Mouse (Mus musculus): Measurements from ENCODE around the gene Acot8. TPM values are rescaled to one million over a fixed set of nuclear protein-coding genes. Genes with fewer than 3 reads are reported as not detected.

Gene Acot8
- polyA plus RNA-seq, 1 experiment = 36.5 TPM

- H3K27ac ChIP-seq (ENCODE audit: insufficient read depth, low read length) = peak overlapping the region; percentile 75
- H3K4me1 ChIP-seq (ENCODE audit: control insufficient read depth, insufficient read depth, low read length) = peaks cover 6% of the 10 kb centered on the region
- DNase-seq = no peak
- peak overlapping the region; percentile 84 for H3K4me3 ChIP-seq (replicated peaks; ENCODE audit: insufficient read depth, low read depth, low read length)
- no peaks in the 10 kb centered on the region for H3K27me3 ChIP-seq (ENCODE audit: control insufficient read depth, insufficient read depth, low read length)
- 35% methylated on average over 16 of the region's 16 CpGs for WGBS
- TF ChIP-seq POLR2A (IDR thresholded peaks at IDR 0.05; ENCODE audit: borderline replicate concordance, insufficient read depth, low read length) = no peak
- TF ChIP-seq CTCF (IDR thresholded peaks at IDR 0.05; ENCODE audit: borderline replicate concordance, insufficient read depth, low read depth, low read length) = no peak
Measured at GRCm38 (mm10) chr2:164832032-164832747, 27.5 kb upstream of the Acot8 start.

DNA sequence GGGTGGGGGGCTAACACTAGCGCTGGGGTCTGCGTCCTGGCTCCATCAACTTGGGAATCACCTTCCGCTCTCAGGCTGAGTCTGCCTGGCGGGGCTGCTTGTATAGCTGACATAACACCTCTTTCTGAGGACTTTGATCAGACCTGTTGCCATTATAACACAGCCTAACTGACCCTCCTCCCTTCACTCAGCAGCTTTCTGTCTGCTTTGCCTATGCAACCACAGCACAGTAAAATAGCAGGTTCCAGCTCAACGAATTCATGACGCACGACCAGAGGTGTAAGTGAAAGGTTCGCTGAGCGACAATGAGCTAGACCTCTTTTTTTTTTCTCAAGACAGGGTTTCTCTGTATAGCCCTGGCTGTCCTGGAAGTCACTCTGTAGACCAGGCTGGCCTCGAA, 26.3 kb upstream of the Acot8 start:
- Histone ChIP-seq H3K4me3 (replicated peaks; ENCODE audit: insufficient read depth, low read depth, low read length) (no peak overlapping the region), H3K27ac (ENCODE audit: insufficient read depth, low read length) (no peak overlapping the region), H3K27me3 (ENCODE audit: control insufficient read depth, insufficient read depth, low read length) (no peaks in the 10 kb centered on the region), H3K4me1 (ENCODE audit: control insufficient read depth, insufficient read depth, low read length) (peaks cover 7% of the 10 kb centered on the region)
- no peak for TF ChIP-seq POLR2A (IDR thresholded peaks at IDR 0.05; ENCODE audit: borderline replicate concordance, insufficient read depth, low read length)
- no peak for TF ChIP-seq CTCF (IDR thresholded peaks at IDR 0.05; ENCODE audit: borderline replicate concordance, insufficient read depth, low read depth, low read length)
- no peak for DNase-seq
- 89% methylated on average over 10 of the region's 10 CpGs for WGBS

DNA sequence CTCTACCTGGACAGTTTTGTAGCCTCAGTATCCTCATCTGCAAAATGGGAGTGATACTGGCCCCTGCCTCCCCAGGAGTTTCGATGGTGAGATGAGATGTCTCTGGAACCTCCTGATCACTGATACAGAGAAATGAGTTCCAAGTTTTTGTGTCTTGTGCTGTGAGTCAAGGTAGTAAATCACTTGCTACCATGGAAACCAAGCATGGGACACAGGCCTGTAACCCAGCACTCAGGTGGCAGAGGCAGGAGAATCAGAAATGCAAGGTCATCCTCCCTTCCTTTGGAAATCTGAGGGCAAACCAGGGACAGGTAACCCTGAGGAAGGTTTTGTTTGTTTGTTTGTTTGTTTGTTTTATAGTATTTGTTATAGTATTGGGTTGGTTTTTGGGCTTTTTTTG, 24.4 kb upstream of the Acot8 start:
- Histone ChIP-seq H3K27ac (ENCODE audit: insufficient read depth, low read length) (no peak overlapping the region), H3K4me1 (ENCODE audit: control insufficient read depth, insufficient read depth, low read length) (peaks cover 10% of the 10 kb centered on the region), H3K27me3 (ENCODE audit: control insufficient read depth, insufficient read depth, low read length) (no peaks in the 10 kb centered on the region), H3K4me3 (replicated peaks; ENCODE audit: insufficient read depth, low read depth, low read length) (no peak overlapping the region)
- 97% methylated on average over 1 of the region's 1 CpGs for WGBS
- DNase-seq = no peak
- no peak for TF ChIP-seq CTCF (IDR thresholded peaks at IDR 0.05; ENCODE audit: borderline replicate concordance, insufficient read depth, low read depth, low read length)
- no peak for TF ChIP-seq POLR2A (IDR thresholded peaks at IDR 0.05; ENCODE audit: borderline replicate concordance, insufficient read depth, low read length)

GRCm38 (mm10) chr2:164828437-164828836, 23.8 kb upstream of the Acot8 start, which contains the start of gene Spata25:
Spata25 (minus strand) TSS chr2:164828537.
- TF ChIP-seq CTCF (IDR thresholded peaks at IDR 0.05; ENCODE audit: borderline replicate concordance, insufficient read depth, low read depth, low read length) = no peak
- TF ChIP-seq POLR2A (IDR thresholded peaks at IDR 0.05; ENCODE audit: borderline replicate concordance, insufficient read depth, low read length) = no peak
- 87% methylated on average over 6 of the region's 6 CpGs for whole genome bisulfite sequencing
- no peak within 1 kb of the TSS for H3K4me3 ChIP-seq (replicated peaks; ENCODE audit: insufficient read depth, low read depth, low read length)
- H3K27me3 ChIP-seq (ENCODE audit: control insufficient read depth, insufficient read depth, low read length) = no peaks in the 10 kb centered on the region
- H3K27ac ChIP-seq (ENCODE audit: insufficient read depth, low read length) = no peak within 1 kb of the TSS
- DNase-seq = no peak
- H3K4me1 ChIP-seq (ENCODE audit: control insufficient read depth, insufficient read depth, low read length) = peaks cover 14% of the 10 kb centered on the region

DNA sequence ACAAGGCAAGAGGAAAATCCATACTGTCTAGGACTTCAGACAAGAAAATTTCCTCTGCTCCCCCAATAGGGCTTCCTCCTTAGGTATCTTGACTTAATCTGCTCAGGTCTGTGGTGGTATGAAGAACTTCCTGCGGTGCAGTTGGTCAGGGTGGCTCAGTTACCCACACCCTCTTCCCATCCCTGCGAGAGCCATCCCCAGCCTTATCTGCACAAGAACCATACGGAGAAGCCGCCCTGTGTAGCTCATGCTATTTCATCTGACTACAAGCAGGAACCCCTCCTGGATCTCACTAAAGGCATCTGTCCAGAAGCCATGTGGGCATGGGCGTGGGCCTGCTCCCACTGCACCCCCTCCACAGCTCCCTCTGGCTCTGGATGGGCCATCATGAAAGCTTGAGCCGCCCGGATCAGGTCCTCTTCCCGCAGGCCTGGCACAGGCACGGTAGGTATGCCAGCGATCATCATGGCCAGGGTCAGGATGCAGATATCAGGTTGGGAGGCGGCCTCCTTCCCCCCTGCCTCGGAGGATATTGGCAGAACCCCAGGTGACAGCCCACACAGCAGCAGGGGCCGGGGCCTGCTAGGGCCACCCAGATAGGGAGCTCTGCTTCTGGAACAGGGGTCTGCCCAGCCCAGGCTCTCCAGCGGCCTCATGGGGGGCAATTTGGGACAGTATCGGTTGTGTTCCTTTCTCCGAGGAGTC, 22.6 kb upstream of the Acot8 start:
- no peak for DNase-seq
- H3K4me3 ChIP-seq (replicated peaks; ENCODE audit: insufficient read depth, low read depth, low read length) = no peak overlapping the region
- H3K27ac ChIP-seq (ENCODE audit: insufficient read depth, low read length) = no peak overlapping the region
- peaks cover 11% of the 10 kb centered on the region for H3K4me1 ChIP-seq (ENCODE audit: control insufficient read depth, insufficient read depth, low read length)
- H3K27me3 ChIP-seq (ENCODE audit: control insufficient read depth, insufficient read depth, low read length) = no peaks in the 10 kb centered on the region
- TF ChIP-seq CTCF (IDR thresholded peaks at IDR 0.05; ENCODE audit: borderline replicate concordance, insufficient read depth, low read depth, low read length) (no peak), POLR2A (IDR thresholded peaks at IDR 0.05; ENCODE audit: borderline replicate concordance, insufficient read depth, low read length) (no peak)
- 49% methylated on average over 16 of the region's 16 CpGs for WGBS

DNA sequence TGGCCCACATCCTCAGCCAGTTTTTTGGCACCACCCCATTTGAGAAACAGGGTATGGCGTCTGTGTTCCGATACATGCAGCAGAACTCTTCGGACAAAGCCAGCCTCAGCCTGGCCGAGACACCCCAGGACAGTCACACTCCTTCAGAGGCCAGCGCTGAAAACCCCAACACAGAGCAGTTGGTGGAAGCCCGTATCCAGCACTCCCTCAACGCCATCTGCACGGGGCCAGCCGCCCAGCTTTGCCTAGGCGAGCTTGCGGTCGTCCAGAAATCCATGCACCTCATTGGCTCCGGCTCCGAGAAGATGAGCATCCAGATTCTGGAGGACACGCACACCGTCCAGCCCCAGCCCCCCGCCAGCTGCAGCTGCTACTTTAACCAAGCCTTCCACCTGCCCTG, 20.8 kb upstream of the Acot8 start:
- DNase-seq = no peak
- Histone ChIP-seq H3K4me1 (ENCODE audit: control insufficient read depth, insufficient read depth, low read length) (peaks cover 20% of the 10 kb centered on the region), H3K27ac (ENCODE audit: insufficient read depth, low read length) (no peak overlapping the region), H3K27me3 (ENCODE audit: control insufficient read depth, insufficient read depth, low read length) (no peaks in the 10 kb centered on the region), H3K4me3 (replicated peaks; ENCODE audit: insufficient read depth, low read depth, low read length) (no peak overlapping the region)
- 82% methylated on average over 17 of the region's 17 CpGs for WGBS
- no peak for TF ChIP-seq CTCF (IDR thresholded peaks at IDR 0.05; ENCODE audit: borderline replicate concordance, insufficient read depth, low read depth, low read length)
- no peak for TF ChIP-seq POLR2A (IDR thresholded peaks at IDR 0.05; ENCODE audit: borderline replicate concordance, insufficient read depth, low read length)

DNA sequence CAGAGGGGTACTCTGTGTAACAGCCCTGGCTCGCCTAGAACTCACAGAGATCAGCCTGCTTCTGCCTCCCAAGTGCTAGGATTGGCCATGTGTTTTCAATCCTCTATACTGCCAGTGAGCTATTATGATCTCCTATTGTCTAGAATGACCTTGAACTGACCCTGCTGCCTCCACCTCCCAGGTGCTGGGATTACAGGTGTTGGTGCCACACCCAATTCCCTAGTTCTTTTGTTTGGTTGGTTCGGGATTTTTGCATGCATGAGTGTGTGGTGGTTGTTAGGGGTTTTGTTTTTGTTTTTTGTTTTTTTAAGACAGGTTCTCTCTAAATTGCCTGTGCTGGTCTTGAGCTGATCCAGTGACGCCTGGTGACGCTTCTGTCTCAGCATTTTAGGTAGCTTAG, 19.3 kb upstream of the Acot8 start:
- Histone ChIP-seq H3K27ac (ENCODE audit: insufficient read depth, low read length) (no peak overlapping the region), H3K27me3 (ENCODE audit: control insufficient read depth, insufficient read depth, low read length) (no peaks in the 10 kb centered on the region), H3K4me1 (ENCODE audit: control insufficient read depth, insufficient read depth, low read length) (peaks cover 20% of the 10 kb centered on the region), H3K4me3 (replicated peaks; ENCODE audit: insufficient read depth, low read depth, low read length) (peak overlapping the region; percentile 17)
- TF ChIP-seq POLR2A (IDR thresholded peaks at IDR 0.05; ENCODE audit: borderline replicate concordance, insufficient read depth, low read length) (no peak), CTCF (IDR thresholded peaks at IDR 0.05; ENCODE audit: borderline replicate concordance, insufficient read depth, low read depth, low read length) (no peak)
- whole genome bisulfite sequencing = 92% methylated on average over 4 of the region's 4 CpGs
- DNase-seq = no peak

DNA sequence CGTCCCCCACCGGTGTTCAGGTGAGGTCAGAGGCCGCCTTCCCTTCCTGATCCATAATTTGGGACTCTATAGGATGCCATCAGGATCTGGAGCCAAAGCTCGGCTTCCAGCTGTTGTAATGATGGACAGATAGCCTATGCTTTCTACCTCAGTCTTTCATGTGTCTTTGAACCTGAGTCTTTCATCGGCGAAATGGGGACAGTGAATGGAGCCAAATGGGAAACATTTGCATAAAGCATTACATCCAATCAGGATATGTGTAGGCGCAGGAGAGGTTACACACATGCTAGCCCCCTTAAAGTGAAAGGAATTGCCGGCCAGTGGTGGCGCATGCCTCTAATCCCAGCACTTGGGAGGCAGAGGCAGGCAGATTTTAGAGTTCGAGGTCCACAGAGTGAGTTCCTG, 18.5 kb upstream of the Acot8 start:
- no peak for DNase-seq
- Histone ChIP-seq H3K4me3 (replicated peaks; ENCODE audit: insufficient read depth, low read depth, low read length) (peak overlapping the region; percentile 98), H3K4me1 (ENCODE audit: control insufficient read depth, insufficient read depth, low read length) (peaks cover 20% of the 10 kb centered on the region), H3K27ac (ENCODE audit: insufficient read depth, low read length) (peak overlapping the region; percentile 86), H3K27me3 (ENCODE audit: control insufficient read depth, insufficient read depth, low read length) (no peaks in the 10 kb centered on the region)
- TF ChIP-seq CTCF (IDR thresholded peaks at IDR 0.05; ENCODE audit: borderline replicate concordance, insufficient read depth, low read depth, low read length) (no peak), POLR2A (IDR thresholded peaks at IDR 0.05; ENCODE audit: borderline replicate concordance, insufficient read depth, low read length) (no peak)
- 1% methylated on average over 10 of the region's 10 CpGs for WGBS

All from cerebellum, adult 2 months (tissue).